Mouse (Mus musculus): ENCODE results near the gene Gphb5. TPM values are rescaled to one million over a fixed set of nuclear protein-coding genes. Genes with fewer than 3 reads are reported as not detected.
"Not testable (repeated sequence)": the region's sequence is repeated elsewhere in the genome, so short reads cannot be mapped to it uniquely, and the experiment has no call there.

Gene Gphb5
- polyA plus RNA-seq, 1 experiment from 2014 or later, result 0.10 TPM

DNA sequence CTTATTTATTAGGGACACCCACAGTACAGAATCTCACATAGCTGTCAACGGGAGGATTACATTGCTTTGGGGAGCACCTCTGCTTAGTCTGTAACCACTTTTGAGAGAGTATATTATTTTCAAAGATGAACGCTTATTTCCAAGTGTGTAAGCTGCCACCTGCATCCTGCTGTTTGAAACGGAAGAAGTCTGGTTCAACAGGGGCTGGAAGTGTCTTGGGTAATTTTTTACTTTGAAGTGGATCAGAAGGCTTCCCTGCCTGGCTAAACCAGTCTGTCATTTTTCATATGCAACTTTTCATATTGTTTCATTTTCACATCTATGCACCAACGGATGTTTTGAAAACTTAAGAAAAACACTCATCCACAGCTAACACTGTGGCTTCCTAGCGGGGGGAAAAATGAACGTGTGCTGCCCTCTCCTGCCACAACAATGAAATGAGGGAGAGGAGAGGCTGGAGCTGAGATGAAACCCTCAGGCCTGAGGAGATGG is 32.9 kb upstream of the Gphb5 start:
- Histone ChIP-seq H3K4me2 (ENCODE audit: low read depth, low read length) (no peak overlapping the region), H3K4me3 (ENCODE audit: low read depth, low read length) (no peak overlapping the region), H3K4me1 (ENCODE audit: control insufficient read depth, insufficient read depth, low read length) (no peaks in the 10 kb centered on the region), H3K36me3 (ENCODE audit: control insufficient read depth, insufficient read depth, low read length) (peaks cover 31% of the 10 kb centered on the region), H3K27me3 (replicated peaks; ENCODE audit: control insufficient read depth, insufficient read depth, low read length) (no peaks in the 10 kb centered on the region), H3K9ac (ENCODE audit: low read depth, low read length) (no peak overlapping the region), H3K9me3 (ENCODE audit: control insufficient read depth, low read length) (no peaks in the 10 kb centered on the region), H3K27ac (replicated peaks; ENCODE audit: low read depth, low read length) (no peak overlapping the region)
- WGBS, result 49% methylated on average over 6 of the region's 6 CpGs
- ATAC-seq (ENCODE audit: low read depth) (no peak), DNase-seq (ENCODE audit: low spot score) (peak; percentile 11)

DNA sequence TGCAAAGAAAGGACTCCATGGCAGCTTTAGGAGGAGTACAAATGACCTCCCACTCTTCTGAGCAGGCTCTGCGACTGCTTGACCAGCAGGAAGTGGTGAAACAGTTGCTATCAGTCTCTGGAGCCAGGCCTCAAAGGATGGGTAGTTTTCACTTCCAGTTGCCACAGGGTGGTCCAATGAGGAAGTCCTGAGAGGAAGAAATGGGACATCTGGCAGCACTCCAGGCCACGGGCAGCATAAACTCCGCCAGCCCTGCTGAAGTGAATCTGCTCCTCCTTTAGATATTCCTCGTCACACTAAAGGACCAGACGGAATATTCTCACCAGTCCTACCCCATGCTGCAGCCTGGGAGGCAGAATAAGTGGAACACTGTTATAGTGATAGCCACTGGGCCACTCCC is 32.3 kb upstream of the Gphb5 start:
- ATAC-seq (ENCODE audit: low read depth) (no peak), DNase-seq (ENCODE audit: low spot score) (no peak)
- Histone ChIP-seq H3K36me3 (ENCODE audit: control insufficient read depth, insufficient read depth, low read length) (peaks cover 31% of the 10 kb centered on the region), H3K9me3 (ENCODE audit: control insufficient read depth, low read length) (no peaks in the 10 kb centered on the region), H3K27me3 (replicated peaks; ENCODE audit: control insufficient read depth, insufficient read depth, low read length) (no peaks in the 10 kb centered on the region), H3K4me2 (ENCODE audit: low read depth, low read length) (no peak overlapping the region), H3K4me1 (ENCODE audit: control insufficient read depth, insufficient read depth, low read length) (no peaks in the 10 kb centered on the region), H3K9ac (ENCODE audit: low read depth, low read length) (no peak overlapping the region), H3K4me3 (ENCODE audit: low read depth, low read length) (no peak overlapping the region), H3K27ac (replicated peaks; ENCODE audit: low read depth, low read length) (no peak overlapping the region)
- WGBS, result 76% methylated on average over 5 of the region's 5 CpGs

DNA sequence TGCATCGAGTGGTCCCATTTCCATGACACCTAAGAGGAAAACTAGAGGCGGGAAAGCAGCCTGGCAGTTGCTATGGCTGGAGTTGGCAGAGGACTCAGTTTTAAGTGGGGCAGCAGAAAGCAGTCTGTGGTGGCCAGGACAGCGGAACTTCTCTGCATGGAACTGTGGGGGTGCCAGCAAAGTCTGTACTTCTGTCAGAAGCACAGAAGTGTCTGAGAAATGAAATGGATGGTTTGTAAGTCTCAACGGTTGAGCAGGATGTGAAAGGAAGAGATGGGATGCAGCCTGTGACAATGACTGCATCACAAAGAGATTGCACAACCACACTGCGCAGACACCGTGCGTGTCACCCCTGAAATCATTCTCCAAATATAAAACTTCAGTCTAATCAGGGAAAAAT is 29.7 kb upstream of the Gphb5 start:
- no peak overlapping the region for H3K9ac ChIP-seq (ENCODE audit: low read depth, low read length)
- H3K9me3 ChIP-seq (ENCODE audit: control insufficient read depth, low read length), result no peaks in the 10 kb centered on the region
- no peak overlapping the region for H3K27ac ChIP-seq (replicated peaks; ENCODE audit: low read depth, low read length)
- ATAC-seq (ENCODE audit: low read depth), result no peak
- H3K4me2 ChIP-seq (ENCODE audit: low read depth, low read length), result no peak overlapping the region
- 83% methylated on average over 7 of the region's 7 CpGs for WGBS
- no peaks in the 10 kb centered on the region for H3K4me1 ChIP-seq (ENCODE audit: control insufficient read depth, insufficient read depth, low read length)
- H3K4me3 ChIP-seq (ENCODE audit: low read depth, low read length), result no peak overlapping the region
- DNase-seq (ENCODE audit: low spot score), result no peak
- H3K36me3 ChIP-seq (ENCODE audit: control insufficient read depth, insufficient read depth, low read length), result peaks cover 13% of the 10 kb centered on the region; the same call in 1 of the 2 replicates
- no peaks in the 10 kb centered on the region for H3K27me3 ChIP-seq (replicated peaks; ENCODE audit: control insufficient read depth, insufficient read depth, low read length)

DNA sequence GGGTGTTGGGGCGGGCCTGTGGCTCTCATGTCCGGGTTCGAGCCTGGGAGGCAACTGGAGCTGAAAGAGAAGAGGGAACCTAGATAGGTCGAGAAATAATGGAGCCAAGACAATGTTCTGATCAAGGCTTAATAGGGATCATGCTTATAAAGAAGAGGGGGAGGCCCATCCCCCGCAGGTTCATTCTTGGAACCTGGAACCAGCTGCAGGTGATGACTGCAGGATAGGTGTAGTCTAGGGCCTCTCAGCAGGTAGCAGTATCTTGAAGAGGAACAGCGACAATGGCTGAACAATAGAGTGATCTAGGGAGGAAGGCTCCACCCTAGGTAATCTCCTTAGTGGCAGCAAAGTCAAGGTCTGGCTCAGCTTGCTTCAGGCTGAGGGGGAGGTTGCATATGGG is 15.8 kb upstream of the Gphb5 start:
- not testable (repeated sequence) for H3K27me3 ChIP-seq (replicated peaks; ENCODE audit: control insufficient read depth, insufficient read depth, low read length); H3K4me3 ChIP-seq (ENCODE audit: low read depth, low read length); H3K4me2 ChIP-seq (ENCODE audit: low read depth, low read length); DNase-seq (ENCODE audit: low spot score); H3K9ac ChIP-seq (ENCODE audit: low read depth, low read length); H3K4me1 ChIP-seq (ENCODE audit: control insufficient read depth, insufficient read depth, low read length); ATAC-seq (ENCODE audit: low read depth); H3K36me3 ChIP-seq (ENCODE audit: control insufficient read depth, insufficient read depth, low read length); H3K27ac ChIP-seq (replicated peaks; ENCODE audit: low read depth, low read length); H3K9me3 ChIP-seq (ENCODE audit: control insufficient read depth, low read length)
- 84% methylated on average over 6 of the region's 6 CpGs for WGBS

DNA sequence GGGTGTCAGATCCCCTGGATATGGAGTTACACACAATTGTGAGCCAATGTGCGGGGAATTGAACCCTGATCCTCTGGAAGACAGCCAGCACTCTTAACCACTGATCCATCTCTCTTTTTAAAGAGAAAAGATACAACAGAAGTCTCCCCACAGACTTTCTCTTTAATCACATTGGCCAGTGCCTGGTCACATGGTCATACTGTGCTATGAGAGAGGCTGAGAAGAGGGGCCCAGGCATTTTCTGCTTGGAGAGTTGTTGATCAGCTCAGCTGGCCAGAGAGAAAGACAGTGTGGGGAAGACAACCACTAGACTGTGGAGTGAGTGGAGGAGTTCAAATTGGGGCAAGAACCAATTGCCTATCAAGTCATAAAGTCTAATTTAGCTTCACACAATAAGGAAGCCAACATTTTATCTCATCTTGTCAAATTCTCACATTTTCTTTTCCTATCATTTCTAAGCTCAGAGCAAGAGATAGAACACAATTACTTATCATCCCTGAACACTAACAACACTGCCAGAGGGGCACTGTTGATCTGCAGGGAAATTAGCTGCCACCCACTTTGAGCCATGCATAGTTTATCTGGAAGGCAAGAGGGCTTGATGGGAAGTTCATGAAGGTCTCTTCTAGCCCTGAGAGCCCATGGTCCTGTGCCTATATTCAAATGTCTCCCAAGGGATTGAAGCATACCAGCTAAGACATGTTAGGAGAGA is 13.3 kb upstream of the Gphb5 start:
- WGBS, result 71% methylated on average over 1 of the region's 1 CpGs
- Histone ChIP-seq H3K4me2 (ENCODE audit: low read depth, low read length) (no peak overlapping the region), H3K27ac (replicated peaks; ENCODE audit: low read depth, low read length) (no peak overlapping the region), H3K9me3 (ENCODE audit: control insufficient read depth, low read length) (0 out of 2 replicates have a peak, but pooled peaks cover 5% of the 10 kb centered on the region), H3K4me1 (ENCODE audit: control insufficient read depth, insufficient read depth, low read length) (no peaks in the 10 kb centered on the region), H3K36me3 (ENCODE audit: control insufficient read depth, insufficient read depth, low read length) (no peaks in the 10 kb centered on the region), H3K9ac (ENCODE audit: low read depth, low read length) (no peak overlapping the region), H3K27me3 (replicated peaks; ENCODE audit: control insufficient read depth, insufficient read depth, low read length) (no peaks in the 10 kb centered on the region), H3K4me3 (ENCODE audit: low read depth, low read length) (no peak overlapping the region)
- ATAC-seq (ENCODE audit: low read depth) (no peak), DNase-seq (ENCODE audit: low spot score) (no peak)

DNA sequence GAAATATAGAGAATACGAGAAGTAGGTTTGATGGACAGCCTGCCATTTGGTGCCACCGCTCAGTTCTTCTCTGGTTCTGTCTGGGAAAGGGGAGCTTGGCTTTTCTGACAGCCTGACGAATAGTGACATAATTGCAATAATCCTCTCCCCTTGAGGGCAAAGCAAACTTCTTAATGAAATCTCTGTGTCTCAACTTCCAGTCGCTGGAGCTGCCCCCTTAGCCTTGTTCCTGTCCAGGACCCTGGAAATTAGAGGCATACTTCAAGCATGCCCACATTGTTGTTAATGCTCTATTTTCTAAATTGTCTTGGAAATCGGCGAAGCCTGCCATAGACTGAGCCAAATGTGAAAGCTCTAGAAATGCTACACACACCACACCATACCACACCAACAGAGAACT is 12.1 kb upstream of the Gphb5 start:
- no peaks in the 10 kb centered on the region for H3K27me3 ChIP-seq (replicated peaks; ENCODE audit: control insufficient read depth, insufficient read depth, low read length)
- H3K27ac ChIP-seq (replicated peaks; ENCODE audit: low read depth, low read length), result no peak overlapping the region
- H3K4me2 ChIP-seq (ENCODE audit: low read depth, low read length), result no peak overlapping the region
- H3K9me3 ChIP-seq (ENCODE audit: control insufficient read depth, low read length), result 0 out of 2 replicates have a peak, but pooled peaks cover 5% of the 10 kb centered on the region
- WGBS, result 69% methylated on average over 6 of the region's 6 CpGs
- H3K36me3 ChIP-seq (ENCODE audit: control insufficient read depth, insufficient read depth, low read length), result no peaks in the 10 kb centered on the region
- no peak overlapping the region for H3K9ac ChIP-seq (ENCODE audit: low read depth, low read length)
- no peak for DNase-seq (ENCODE audit: low spot score)
- ATAC-seq (ENCODE audit: low read depth), result no peak
- no peaks in the 10 kb centered on the region for H3K4me1 ChIP-seq (ENCODE audit: control insufficient read depth, insufficient read depth, low read length)
- H3K4me3 ChIP-seq (ENCODE audit: low read depth, low read length), result no peak overlapping the region

DNA sequence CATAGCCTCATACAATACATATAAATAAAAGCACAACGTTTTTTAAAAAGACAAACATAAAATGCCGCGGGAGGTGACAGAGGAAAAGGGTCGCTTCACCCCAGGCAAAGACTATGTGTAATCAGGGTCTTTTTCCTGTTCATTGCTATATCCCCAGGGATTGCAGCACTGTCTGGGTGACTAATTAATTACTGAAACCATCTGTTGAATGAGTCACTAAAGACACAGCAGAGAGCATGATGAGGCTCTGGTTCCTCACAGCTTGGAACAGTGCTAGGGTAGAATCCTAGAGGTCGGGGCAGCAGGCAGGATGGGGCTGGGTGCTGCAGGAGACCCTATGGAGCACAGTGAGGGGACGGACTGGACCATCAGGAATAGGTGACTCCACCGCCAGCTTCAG is 9.3 kb upstream of the Gphb5 start:
- no peak for DNase-seq (ENCODE audit: low spot score)
- WGBS, result 79% methylated on average over 7 of the region's 7 CpGs

DNA sequence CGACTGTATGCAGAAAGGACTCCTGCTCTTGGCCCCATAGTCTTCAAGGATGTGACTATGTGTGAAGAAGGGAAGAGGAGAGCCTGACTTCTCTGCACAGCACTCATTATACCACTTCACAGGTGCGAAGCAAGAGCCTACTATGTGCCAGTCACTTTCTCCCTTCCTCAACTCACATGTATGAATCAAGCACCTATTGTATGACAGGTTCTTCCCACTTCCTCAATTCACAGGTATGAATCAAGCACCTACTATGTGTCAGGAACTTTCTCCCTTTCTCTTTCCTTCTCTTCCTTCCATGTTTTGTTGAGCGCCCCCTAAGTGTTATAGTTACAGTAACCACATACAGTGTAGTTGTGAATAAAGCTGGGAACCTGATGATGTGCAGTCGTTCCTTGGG is 8.2 kb upstream of the Gphb5 start:
- Histone ChIP-seq H3K4me1 (ENCODE audit: control insufficient read depth, insufficient read depth, low read length) (no peaks in the 10 kb centered on the region), H3K27me3 (replicated peaks; ENCODE audit: control insufficient read depth, insufficient read depth, low read length) (no peaks in the 10 kb centered on the region), H3K36me3 (ENCODE audit: control insufficient read depth, insufficient read depth, low read length) (no peaks in the 10 kb centered on the region), H3K9me3 (ENCODE audit: control insufficient read depth, low read length) (no peaks in the 10 kb centered on the region), H3K9ac (ENCODE audit: low read depth, low read length) (no peak overlapping the region), H3K4me2 (ENCODE audit: low read depth, low read length) (no peak overlapping the region), H3K27ac (replicated peaks; ENCODE audit: low read depth, low read length) (no peak overlapping the region), H3K4me3 (ENCODE audit: low read depth, low read length) (no peak overlapping the region)
- ATAC-seq (ENCODE audit: low read depth), result no peak
- 90% methylated on average over 4 of the region's 4 CpGs for WGBS
- no peak for DNase-seq (ENCODE audit: low spot score)

More for the DNA sequence above, 9.3 kb upstream of the Gphb5 start:
- Histone ChIP-seq H3K4me2 (ENCODE audit: low read depth, low read length) (no peak overlapping the region), H3K4me3 (ENCODE audit: low read depth, low read length) (no peak overlapping the region), H3K9me3 (ENCODE audit: control insufficient read depth, low read length) (no peaks in the 10 kb centered on the region), H3K4me1 (ENCODE audit: control insufficient read depth, insufficient read depth, low read length) (no peaks in the 10 kb centered on the region), H3K9ac (ENCODE audit: low read depth, low read length) (no peak overlapping the region), H3K27me3 (replicated peaks; ENCODE audit: control insufficient read depth, insufficient read depth, low read length) (no peaks in the 10 kb centered on the region), H3K36me3 (ENCODE audit: control insufficient read depth, insufficient read depth, low read length) (no peaks in the 10 kb centered on the region), H3K27ac (replicated peaks; ENCODE audit: low read depth, low read length) (no peak overlapping the region)
- no peak for ATAC-seq (ENCODE audit: low read depth)

DNA sequence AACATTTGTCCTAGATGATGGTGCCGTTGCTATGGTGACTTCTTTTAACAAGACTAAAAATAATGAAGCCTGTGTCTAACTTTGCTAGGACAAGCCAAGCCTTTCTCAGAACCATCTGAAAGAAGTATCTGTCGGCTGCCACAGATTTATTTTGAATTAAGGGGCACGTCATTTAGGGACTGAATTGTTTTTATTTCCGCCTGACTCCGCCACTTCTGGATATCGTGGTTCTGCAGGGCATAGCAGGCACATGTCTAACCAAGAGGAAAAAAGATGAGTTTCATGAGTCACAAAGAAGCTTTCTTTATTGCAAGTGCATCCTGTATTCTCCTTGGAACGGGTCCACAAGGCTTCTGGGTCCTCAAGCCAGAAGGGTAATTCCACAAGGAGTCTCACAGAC is 7.8 kb upstream of the Gphb5 start:
- no peak overlapping the region for H3K4me3 ChIP-seq (ENCODE audit: low read depth, low read length)
- no peak overlapping the region for H3K4me2 ChIP-seq (ENCODE audit: low read depth, low read length)
- H3K27ac ChIP-seq (replicated peaks; ENCODE audit: low read depth, low read length), result no peak overlapping the region
- no peaks in the 10 kb centered on the region for H3K27me3 ChIP-seq (replicated peaks; ENCODE audit: control insufficient read depth, insufficient read depth, low read length)
- H3K9me3 ChIP-seq (ENCODE audit: control insufficient read depth, low read length), result no peaks in the 10 kb centered on the region
- H3K36me3 ChIP-seq (ENCODE audit: control insufficient read depth, insufficient read depth, low read length), result no peaks in the 10 kb centered on the region
- 56% methylated on average over 7 of the region's 7 CpGs for WGBS
- H3K4me1 ChIP-seq (ENCODE audit: control insufficient read depth, insufficient read depth, low read length), result no peaks in the 10 kb centered on the region
- no peak overlapping the region for H3K9ac ChIP-seq (ENCODE audit: low read depth, low read length)
- DNase-seq (ENCODE audit: low spot score) (peak; percentile 49), ATAC-seq (ENCODE audit: low read depth) (peak; percentile 37; the same call in 1 of the 2 replicates)

All from embryonic facial prominence, embryonic 14.5 days (tissue).